Mouse (Mus musculus): Measurements from ENCODE around the gene Foxp3.

DNA sequence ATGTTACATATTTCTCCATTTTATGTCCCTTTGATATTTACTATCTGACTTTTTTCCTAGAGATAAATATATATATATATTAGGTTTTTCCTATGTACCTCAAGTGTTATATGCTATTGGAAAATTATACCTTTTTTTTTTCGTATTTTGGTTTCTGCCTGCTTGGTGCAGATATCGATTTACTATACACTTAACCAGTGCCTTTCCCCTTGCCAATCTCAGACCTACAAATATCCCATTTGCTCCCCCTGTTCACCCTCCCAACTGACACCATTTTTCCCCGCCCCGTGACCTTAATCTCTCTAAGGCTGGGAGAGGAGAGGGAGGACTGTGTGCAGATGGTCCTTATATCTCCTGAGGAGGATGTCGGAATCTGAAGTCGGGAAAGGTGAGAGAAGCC lies 33.3 kb downstream of the Foxp3 start, which contains the start of gene Cacna1f:
- TF ChIP-seq POLR2A (IDR thresholded peaks at IDR 0.05; ENCODE audit: low read depth, low read length) (no peak), EP300 (IDR thresholded peaks at IDR 0.05; ENCODE audit: low read length) (no peak), E2F4 (IDR thresholded peaks at IDR 0.05; ENCODE audit: insufficient replicate concordance, low read depth, low read length) (no peak)
